Mouse (Mus musculus): ENCODE data around the gene Picalm.
"Not testable (repeated sequence)": the region's sequence is repeated elsewhere in the genome, so short reads cannot be mapped to it uniquely, and the experiment has no call there.

Picalm gene

DNA sequence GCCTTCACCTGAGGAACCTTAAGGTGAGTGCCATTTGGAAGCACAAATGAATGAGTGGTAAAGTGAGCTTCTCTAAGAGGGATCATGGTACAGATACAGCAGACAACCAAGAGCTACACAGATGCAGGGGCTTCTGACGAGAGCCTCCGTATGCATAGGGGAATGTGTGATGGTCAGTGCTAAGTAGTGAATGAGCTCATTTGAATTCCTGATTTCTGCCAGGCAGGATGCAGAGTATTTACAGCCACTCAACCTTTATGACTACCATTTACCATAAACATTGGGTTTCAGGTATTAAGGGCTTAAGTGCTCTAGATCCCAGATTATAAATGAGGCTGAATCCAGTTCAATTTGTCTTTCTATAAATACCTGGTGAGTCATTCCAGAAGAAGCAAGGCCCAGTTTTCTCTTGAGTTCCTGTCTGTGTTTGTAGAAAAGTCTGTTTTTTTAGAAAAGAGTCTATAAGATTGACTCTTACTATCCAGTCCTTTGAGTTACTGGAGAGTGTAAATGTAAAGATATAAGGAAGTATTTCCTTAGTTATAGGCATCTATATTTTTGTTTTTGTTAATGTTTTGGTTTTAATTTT lies 72.0 kb downstream of the Picalm start:
- no peak for DNase-seq (ENCODE audit: extremely low read depth, low read depth, low spot score)

DNA sequence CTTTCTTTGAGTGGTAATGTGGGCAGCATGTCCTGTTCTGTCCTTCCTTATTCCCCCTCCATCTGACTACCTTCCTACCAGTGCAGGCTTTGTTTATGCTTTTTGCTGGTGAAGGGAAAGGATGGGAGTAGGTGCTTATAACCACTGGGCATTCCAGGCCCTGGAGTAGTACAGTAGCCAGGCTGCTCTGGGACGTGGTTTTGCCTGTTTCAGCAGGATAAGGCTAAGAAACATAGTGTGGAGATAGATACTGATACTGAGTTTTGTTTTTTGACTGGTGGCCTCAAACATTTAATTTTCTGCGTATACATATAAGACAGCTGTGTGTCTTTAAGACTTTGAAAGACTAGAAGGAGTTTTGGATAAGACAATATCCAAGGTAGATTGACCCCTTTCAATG lies 73.9 kb downstream of the Picalm start:
- no peak for DNase-seq (ENCODE audit: extremely low read depth, low read depth, low spot score)

DNA sequence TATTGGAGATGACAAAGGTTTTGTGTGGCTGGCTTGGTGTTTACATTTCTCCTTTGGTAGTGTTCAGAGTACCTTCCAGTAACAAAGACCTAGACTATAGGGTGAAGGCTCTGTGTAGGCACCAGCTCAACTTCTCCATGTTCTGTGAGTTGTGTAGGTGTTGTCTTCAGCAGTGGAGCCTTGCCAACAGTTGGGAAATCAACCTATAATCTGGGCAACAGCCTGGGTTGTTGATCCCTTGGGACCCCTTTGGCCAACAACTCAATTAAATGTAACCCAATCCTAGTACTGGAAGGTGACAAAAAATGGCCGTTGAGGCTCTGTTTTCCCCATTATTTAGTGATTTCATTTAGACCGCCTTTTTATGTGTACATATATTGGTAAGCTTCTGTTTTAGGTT lies 80.1 kb downstream of the Picalm start:
- DNase-seq (ENCODE audit: extremely low read depth, low read depth, low spot score) = no peak

DNA sequence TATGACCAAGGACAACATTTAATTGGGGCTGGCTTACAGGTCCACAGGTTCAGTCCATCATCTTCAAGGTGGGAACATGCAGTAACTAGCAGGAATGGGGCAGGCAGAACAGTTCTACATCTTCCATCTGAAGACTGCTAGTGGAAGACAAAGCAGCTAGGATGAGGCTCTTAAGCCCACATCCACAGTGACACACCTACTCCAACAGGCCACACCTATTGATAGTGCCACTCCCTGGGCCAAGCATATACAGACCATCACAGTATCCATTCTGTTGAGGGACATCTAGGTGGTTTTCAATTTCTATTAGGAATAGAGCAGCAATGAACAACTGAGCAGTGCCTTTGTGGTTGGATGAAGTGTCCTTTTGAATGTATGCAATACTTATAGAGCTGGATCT lies 80.9 kb downstream of the Picalm start:
- DNase-seq (ENCODE audit: extremely low read depth, low read depth, low spot score) = no peak

DNA sequence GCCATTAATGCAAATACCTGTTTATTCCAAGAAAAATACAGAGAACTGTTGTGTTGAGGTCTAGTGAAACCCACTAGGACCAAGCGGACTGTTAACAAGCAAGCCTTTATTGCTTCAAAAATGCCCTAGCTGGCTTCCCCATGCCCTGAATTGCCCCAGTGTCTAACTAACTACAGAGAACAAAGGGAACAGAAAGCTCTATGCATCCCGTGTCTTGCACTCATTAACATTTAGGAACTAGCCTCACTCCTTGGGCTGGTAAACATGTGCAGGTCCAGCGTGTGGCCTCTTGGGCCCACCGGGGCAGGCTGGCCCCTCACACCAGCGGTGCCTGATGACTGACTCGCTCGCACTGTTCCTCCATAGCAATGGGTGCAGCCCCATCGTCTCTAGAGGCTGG lies 86.5 kb downstream of the Picalm start:
- no peak for DNase-seq (ENCODE audit: extremely low read depth, low read depth, low spot score)

DNA sequence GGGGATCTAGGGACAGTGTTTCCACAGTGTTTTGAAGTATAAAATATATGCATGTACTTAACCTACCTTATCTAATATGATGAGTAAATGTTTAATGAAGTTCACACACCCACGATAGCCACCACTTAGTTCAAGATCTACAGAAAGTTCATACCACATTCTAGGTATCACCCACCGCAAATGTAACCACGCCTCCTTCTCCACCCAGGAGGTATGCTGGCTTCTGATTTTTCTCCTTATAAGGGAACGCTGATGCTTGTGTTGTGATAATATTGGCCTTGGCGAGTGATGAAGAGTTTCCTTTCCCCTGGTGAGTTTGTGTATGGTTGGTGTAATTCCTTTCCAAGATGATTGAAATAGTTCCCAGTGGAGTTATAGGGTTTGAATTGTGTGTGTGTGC lies 88.1 kb downstream of the Picalm start:
- DNase-seq (ENCODE audit: extremely low read depth, low read depth, low spot score) = no peak

DNA sequence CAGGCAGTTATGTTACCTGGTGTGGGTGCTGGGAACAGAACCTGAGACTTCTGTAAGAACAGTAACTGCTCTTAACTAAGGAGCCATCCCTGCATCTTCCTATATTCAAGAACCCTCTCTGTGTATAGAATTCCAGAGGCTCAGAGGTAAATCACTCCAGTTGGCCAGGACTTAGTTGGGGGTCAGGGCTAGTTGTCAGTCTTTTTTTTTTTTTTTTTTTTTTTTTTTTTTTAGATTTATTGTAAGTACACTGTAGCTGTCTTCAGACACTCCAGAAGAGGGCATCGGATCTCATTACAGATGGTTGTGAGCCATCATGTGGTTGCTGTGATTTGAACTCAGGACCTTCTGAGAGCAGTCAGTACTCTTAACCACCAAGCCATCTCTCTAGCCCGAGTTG lies 91.5 kb downstream of the Picalm start:
- DNase-seq (ENCODE audit: extremely low read depth, low read depth, low spot score) = no peak

DNA sequence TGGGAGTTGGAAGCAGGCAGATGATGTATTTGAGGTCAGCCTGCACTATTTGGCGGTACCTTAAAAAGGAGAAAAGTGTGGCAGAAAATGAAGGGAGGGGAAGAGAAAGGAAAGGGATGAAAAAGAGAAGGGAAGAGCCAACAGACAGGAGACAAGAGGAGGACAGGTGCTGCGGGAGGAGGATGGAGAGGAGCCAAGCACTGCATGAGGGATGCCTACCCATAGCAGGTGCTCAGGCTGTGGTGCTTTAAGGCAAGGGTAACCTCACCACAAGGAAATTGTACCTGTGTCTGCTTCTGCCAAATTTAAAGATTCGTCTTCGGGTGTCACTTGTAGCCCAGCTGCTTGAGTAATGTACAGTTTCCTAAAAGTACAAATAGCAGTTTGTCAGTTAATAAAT lies 98.1 kb downstream of the Picalm start:
- no peak for DNase-seq (ENCODE audit: extremely low read depth, low read depth, low spot score)

DNA sequence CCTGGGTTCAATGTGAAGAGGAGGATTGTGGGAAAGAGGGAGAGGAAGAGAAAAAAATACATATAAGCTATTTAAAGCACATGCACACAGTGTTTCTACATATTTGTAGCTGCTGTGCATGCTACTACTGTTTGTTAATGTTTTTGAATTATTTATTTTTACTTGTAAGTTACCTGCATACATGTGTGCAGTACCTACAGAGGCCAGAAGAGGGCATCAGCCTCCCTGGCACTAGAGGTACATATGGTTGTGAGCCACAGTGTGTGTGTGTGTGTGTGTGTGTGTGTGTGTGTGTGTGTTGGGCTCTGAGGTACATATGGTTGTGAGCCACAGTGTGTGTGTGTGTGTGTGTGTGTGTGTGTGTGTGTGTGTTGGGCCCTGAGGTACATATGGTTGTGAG lies 98.9 kb downstream of the Picalm start:
- not testable (repeated sequence) for DNase-seq (ENCODE audit: extremely low read depth, low read depth, low spot score)

DNA sequence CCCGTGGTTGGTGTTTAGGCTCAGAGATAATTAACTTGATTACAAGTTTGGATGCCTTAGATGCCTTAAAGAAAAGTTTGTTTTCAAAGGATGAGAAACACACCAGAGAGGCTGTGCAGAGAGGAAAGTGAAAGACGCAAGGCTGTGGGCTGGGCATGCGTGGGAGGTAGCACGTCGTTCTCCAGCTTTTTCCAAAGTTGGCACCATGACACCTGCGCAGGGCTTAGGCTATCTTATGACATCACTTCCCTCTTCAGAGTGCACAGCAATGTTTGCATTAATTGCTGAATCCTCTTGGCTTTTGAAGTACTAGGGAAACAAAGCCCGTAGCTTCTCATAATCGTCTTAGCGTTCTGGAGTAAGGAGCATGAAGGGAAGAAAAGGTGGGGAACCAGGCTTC lies 101.4 kb downstream of the Picalm start:
- no peak for DNase-seq (ENCODE audit: extremely low read depth, low read depth, low spot score)

DNA sequence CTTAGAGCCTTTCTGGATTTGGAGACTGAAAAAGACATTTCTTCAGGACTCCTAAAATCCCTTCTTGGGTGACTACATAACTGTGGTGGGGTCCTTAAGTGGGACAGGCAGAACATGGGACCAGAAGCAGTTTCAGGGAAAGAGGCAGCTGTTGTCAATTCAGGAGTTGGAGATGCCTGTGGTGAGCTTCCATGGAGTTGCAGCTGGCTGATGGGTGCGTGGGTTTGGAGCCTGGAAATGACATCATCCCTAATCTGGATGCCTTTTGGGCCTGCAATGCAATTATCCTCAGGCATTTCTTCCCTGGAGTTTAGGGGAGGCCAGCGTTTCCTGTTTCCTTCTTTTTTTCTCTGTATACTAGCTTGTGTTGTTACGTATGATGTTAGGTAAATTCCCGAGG lies 103.9 kb downstream of the Picalm start:
- no peak for DNase-seq (ENCODE audit: extremely low read depth, low read depth, low spot score)

DNA sequence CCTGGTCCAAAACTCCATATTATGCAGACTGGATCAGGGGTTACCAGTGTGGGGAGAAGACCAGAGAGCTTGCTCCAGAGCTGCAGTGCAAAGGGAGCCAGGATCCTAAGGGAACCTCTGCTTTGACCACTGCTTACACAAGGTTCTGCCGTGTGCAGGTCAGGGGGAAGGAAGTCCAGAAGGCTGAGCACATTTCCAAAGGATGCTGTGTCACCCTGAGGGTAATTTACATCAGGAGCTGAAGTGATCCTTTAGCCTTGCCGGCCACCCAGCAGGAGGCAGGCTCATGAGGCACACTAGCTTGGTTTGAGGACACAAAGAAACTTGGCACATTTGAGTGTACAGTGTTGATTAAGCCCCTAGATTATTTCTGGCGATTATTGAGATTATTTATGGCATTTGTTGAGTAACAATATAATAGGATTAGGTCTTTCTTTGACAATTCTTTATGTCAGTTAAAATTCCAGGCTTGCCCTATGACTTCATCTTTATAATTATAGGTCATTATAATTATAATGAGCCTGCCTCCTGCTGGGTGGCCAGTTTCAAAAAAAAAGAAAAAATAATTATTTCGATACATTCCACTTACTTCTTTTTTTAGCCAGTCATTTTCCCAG lies 106.4 kb downstream of the Picalm start:
- DNase-seq (ENCODE audit: extremely low read depth, low read depth, low spot score) = no peak

DNA sequence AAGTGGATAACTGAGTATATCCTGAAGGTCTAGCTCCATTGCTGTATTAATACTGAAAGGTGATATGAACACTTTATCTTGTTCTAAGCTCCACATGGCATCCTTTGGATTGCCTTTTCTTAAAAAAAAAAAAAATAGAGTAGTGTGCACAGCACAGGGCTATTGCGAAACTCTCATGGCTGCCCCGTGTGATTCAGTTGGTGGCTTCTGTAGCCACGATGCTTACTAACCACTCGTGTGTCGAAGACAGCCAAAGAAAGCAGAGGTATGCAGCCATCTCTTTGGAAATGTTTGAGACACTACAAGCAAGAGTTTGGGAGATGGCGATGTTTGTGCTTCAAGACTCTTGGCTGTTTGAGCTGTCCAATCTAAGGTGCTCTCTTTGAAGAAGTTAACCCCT lies 113.1 kb downstream of the Picalm start:
- DNase-seq (ENCODE audit: extremely low read depth, low read depth, low spot score) = no peak

DNA sequence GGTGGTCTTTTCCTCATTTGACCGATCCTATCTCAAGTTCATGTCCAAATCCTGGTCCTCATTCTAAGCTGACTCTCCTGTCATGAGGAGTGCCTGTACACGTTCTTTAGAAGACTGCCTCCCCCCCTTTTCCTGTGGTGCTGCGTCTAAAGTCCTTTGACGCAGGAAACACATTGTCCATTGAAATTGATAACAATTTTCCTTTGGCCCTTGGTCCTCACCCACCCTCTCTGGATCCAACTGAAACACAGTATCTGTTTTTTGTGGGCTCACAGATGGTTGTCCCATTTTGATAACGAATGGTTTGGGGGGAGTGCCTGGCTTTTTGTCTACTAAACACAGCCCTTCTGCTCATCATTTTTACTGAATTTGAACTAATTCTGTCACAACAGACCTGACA lies 113.6 kb downstream of the Picalm start:
- no peak for DNase-seq (ENCODE audit: extremely low read depth, low read depth, low spot score)

DNA sequence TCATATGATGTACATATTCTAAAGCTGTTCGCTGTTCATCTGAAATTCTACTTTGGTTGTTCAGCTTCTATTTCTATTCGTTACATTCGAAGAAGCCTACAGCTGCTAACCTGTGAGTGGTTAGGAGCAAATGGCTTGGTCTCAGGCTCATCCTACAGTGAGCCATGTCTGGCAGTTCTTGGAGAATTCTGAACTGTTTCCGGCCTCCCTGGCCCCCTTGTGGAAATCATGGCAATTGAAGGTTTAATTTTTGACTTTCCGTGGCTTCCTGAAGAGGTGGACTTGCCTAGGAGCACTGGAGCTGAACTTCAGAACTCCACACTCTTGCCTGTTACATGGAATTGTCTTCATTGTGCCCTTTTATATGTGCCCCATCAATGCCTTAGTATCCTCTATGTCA lies 122.9 kb downstream of the Picalm start:
- no peak for DNase-seq (ENCODE audit: extremely low read depth, low read depth, low spot score)

DNA sequence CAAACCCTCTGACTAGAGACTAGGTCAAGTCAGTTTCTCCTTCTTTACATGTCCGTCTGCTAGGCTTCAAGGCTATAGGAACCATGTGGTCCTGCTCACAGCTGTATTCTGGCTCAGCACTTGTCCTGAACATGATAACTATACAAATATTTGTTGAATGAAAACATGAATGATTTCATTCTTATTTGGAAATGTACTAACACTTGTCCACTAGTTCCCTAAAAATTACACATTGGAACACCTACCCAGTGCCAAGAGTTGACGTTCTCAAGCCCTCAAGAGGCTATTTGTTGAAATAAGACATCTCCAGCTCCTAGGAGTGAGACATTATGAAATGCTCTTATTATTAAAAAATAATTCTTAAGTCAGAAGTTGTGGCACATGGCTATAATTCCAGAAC lies 128.7 kb downstream of the Picalm start:
- no peak for DNase-seq (ENCODE audit: extremely low read depth, low read depth, low spot score)

DNA sequence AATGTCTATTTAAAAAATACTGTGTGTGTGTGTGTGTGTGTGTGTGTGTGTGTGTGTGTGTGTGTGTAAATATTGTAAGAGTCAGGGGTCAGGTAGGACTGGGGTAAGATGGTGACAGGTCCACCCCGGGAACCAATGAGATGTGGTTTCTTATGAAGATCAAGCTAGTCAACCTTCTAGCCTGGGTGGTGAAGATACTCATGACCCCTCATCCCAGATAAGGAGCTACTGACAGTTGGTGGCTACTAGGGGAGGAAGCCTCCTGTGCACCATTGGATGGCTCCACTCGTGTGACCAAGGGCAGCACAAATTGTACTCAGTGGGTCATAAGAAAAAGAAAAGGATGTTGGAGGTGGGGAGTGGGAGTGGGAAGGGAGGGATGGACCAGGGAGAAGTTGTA lies 129.9 kb downstream of the Picalm start:
- no peak for DNase-seq (ENCODE audit: extremely low read depth, low read depth, low spot score)

DNA sequence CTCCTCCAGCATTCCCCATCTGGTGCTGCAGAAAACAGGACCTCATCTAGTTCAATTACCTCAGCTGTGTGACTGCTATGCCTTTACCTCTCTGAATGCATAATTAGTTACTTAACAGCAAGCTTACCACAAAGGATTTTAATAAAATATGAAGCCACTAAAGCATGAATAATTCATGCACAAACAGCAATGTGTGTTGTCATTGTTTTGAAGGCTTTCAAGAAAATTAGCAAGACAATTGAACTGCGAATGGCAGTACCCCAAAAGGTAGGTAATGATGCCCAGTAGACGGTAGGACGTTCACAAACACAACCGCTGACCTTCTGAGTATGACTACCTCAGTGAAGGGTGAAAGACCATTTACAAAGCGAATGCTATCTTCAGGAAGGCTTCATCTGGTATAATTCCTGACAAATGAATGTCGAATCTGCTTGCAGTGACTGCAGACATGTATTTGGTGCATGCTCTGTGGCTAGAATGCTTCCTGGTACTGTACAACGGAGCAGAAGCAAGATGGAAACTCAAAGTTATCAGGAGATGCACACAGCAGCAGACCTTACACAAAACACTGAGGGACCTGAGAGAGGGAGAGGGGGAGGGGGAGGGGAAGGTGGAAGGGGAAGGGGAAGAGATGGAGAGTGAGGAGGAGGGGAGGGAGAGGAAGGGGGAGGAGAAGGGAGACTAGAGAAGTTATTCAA lies 132.0 kb downstream of the Picalm start:
- DNase-seq (ENCODE audit: extremely low read depth, low read depth, low spot score) = no peak
